Mouse (Mus musculus): ENCODE measurements around the gene Ifi213.
"Not testable (repeated sequence)": the region's sequence is repeated elsewhere in the genome, so short reads cannot be mapped to it uniquely, and the experiment has no call there.

DNA sequence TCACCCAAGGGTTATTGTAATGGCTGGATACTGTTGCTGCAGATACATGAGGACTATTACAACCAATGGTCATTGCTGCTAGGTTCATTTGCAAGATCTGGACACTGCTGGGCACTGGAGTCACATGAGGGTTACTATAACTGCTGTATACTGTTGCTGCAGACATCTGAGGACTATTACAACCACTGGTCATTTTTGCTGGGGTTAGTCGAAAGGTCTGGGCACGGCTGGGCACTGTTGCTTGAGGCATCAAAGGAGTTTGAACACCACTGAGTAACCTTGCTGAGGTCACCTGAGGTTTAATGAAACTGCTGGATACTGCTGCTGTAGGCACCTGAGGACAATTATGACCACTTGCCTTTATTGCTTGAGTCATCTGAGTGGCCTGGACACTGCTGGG is 9.4 kb downstream of the Ifi213 start:
- not testable (repeated sequence) for TF ChIP-seq CTCF (IDR thresholded peaks at IDR 0.05; ENCODE audit: low read depth); EP300 (optimal IDR thresholded peaks at IDR 0.05)
